Mouse (Mus musculus) cerebellum, adult 2 months (tissue): Measurements from ENCODE around the gene Nelfe.

Source experiments
- CTCF ChIP-seq: fragments of 200-500 bp; IDR thresholded peaks from 2 replicates; pipeline ENCODE4 v1.5.1; 2011; ENCODE audit warnings: low read depth, mild to moderate bottlenecking, control low read depth, low read length, moderate library complexity, borderline replicate concordance; ENCODE audit not compliant: insufficient read depth
- POLR2A ChIP-seq: fragments of 200-500 bp; IDR thresholded peaks from 2 replicates; pipeline ENCODE4 v1.6.1; 2011; ENCODE audit warnings: low read length, control low read depth, borderline replicate concordance; ENCODE audit not compliant: insufficient read depth

- TF ChIP-seq CTCF (no peak), POLR2A (no peak)
Observed at GRCm38 (mm10) chr17:34840736-34841307, 9.4 kb upstream of the Nelfe start.
